Mouse (Mus musculus) lung, adult 18-20 months (tissue): ENCODE measurements at regions not wholly inside any gene's neighbourhood (a gene's known extent, or its start where the extent isn't known, plus 50 kb on each side); places are given as distances from the start of the nearest gene placed in this dataset.

Source experiments
- DNase-seq, 2 experiments: peaks; one replicate each; pipeline ENCODE4 v3.0.0; 2022; ENCODE audit warnings: mixed read lengths in 2 of 2

GRCm38 (mm10) chrX:142554161-142554560 lies 127.0 kb upstream of the Tmem164 start:
- no peak for DNase-seq

- DNase-seq = no peak
Measured at GRCm38 (mm10) chrX:142557496-142557895, 123.7 kb upstream of the Tmem164 start.

DNA sequence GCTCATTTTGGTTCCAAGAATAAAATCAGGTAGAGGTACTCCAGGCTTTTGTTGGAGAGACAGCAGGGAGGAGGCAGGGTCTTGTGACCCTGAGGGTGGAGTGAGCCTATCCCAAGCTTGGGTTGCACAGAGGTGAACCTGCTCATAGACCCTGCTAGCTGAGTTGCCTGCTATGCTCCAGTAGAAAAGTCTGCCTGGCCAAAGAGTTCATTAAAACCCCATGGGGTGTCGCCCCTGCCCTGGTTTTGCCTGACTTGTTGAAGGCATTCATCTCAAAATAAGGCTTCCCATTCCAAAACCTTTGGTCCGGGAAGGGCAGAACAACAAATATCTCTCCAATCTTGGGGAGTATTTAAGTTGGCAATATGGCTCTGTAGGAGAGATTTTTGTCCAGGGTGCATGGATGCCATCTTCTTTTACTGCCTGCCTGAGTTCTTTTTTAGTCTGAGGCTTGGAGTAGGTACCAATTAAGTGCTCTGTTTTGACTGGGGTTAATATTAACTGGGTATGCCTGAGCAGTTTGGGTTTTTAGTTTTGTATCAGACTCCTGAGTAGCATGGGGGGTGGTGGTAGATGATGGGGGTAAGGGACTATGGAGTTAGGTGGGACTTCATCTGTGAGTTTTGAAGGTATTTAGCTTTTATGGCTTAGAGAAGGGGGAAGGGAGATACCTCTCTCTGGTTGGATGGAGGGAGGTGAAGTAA lies 120.8 kb upstream of the Tmem164 start:
- DNase-seq = no peak

GRCm38 (mm10) chrX:142561788-142562187 lies 119.4 kb upstream of the Tmem164 start:
- no peak for DNase-seq

- DNase-seq = no peak
Measured at GRCm38 (mm10) chrX:142564186-142564585, 117.0 kb upstream of the Tmem164 start.

DNA sequence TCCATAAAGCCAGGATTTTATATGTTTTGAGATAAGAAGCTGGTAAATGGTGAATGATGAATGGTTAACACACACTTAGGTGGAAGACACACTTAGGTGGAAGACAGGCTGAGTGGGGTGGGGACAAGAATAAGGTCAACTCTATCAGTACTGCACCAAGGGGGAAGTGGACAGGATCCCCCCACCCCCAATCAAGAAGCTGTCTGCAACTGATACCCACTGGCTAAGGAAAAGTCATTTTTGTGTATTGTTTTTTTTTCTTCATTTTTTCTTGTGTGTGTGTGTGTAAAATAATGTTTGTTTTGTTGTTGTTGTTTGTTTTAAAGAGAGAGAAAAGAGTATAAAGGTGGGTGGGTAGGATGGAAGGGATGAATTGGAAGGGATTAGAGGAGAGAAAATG lies 109.4 kb upstream of the Tmem164 start:
- DNase-seq = no peak

DNA sequence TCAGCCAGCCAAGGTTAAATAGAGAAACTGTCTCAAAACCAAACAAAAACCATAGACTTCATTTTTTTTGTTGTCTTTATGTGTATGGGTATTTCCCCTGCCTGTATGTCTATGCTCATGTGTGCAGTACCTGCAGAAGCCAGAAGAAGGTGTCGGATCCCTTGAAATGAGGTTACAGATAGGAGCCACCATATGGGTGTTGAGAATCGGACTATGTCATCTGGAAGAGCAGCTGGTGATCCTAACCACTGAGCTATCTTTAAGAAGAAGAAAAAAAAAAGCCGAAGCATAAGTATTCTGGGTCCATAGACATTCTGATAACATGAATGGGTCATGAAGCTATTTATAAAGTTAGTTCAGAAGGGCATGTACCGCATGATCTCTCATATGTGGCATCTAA lies 107.2 kb upstream of the Tmem164 start:
- DNase-seq = no peak

DNA sequence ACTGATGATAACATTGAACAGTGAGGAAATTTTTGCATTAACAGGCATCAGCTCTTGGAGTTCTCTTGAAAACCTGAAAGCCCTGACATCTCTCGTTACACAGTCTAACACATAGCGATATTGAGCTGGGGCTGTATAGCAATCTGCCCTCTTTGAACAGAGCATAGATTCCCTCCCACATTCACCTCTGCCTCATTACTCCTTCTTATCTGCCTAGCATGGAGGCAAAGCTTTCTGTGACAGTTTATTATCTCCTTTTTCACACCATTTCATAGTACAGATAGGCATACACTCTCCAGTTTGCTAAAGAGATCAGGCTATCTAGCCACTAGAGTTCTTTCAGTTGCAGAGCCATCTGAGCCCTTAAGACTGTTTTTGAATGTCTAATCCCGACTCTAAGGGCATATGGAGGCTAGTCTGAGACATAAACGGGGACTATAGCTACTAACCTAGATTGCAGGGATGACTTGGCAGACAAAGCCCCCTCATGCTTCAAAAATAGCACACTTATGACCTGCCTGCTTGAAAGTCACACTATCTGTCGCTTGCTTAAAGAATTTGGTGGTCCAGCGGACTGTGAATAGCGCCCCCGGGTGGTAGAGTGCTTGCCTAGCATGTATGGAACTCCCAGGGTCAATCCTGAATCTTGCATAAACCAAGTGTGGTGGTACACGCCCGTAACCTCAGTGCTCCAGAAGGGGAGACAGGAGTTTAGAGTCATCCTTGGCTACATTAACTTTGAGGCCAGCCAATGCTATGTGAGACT lies 106.1 kb upstream of the Tmem164 start:
- no peak for DNase-seq

GRCm38 (mm10) chrX:142576127-142576526 lies 105.1 kb upstream of the Tmem164 start:
- no peak for DNase-seq

DNA sequence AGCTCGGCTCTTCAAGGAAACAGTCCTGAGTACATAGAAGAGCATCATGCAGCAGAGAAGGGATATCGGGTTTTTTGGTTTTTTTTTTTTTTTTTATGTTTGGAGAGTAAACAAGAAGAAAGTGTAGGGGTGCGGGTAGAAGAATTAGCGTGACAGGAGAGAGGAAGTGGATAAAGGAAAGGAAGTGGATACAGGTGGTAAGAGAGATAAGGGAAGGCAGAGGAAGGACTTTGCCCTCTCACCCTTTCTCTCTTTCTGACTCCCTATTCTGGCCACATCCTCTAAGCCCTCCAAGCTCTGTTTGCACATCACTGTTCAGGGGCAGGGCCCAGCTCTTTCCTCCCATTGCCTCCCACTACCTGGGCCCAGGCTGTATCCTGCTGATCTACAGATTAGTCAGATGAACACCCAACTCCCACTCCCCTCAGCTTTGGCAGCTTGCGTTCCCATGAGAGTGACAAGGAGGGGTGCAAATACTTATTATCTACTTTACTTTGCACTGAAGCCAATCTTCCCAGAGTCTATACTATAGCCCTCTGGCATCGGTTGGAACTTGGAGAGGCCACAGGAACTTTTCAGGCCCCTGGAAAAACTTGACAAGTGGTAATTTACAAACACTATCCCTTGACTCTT lies 103.6 kb upstream of the Tmem164 start:
- DNase-seq = no peak

DNA sequence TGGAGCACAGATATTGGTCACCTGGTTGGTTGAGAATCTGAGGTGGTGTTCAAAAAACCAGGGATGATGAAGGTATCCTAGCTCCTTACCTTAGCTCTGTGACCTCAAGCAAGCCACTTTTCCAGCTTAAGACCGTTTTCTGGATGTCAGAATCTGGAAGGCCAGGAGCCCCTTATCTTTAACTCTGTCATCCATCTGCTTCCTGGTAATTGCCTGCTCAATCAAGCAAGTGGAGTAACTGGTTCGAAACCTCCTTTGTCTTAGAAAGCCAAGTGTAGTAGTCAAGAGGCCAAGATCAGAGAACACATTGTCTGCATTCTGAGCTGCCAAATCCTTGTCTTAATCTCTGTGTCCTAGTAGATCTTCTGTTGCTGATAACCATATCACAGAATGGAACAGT lies 95.9 kb upstream of the Tmem164 start:
- no peak for DNase-seq

DNA sequence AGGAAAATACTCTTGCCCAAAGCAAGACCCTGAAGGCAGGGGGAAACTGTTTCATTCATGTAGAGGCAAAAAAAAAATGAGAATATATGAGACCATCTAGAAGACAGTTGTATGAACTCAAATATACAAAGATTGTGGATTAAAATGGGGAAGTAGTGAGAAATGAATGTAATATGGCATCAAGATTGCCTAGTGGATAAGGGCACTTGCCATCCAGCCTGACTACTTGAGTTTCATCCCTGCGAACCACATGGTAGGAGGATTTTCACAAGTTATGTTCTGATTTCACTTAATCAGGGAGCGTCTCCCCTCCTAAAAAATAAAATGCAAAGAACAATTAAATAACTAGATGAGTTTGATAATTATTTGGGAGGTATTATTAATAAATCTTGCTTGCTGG lies 81.8 kb upstream of the Tmem164 start:
- no peak for DNase-seq

GRCm38 (mm10) chrX:142600782-142601181 lies 80.4 kb upstream of the Tmem164 start:
- DNase-seq = no peak

GRCm38 (mm10) chrX:142605088-142605487 lies 76.1 kb upstream of the Tmem164 start:
- no peak for DNase-seq

DNA sequence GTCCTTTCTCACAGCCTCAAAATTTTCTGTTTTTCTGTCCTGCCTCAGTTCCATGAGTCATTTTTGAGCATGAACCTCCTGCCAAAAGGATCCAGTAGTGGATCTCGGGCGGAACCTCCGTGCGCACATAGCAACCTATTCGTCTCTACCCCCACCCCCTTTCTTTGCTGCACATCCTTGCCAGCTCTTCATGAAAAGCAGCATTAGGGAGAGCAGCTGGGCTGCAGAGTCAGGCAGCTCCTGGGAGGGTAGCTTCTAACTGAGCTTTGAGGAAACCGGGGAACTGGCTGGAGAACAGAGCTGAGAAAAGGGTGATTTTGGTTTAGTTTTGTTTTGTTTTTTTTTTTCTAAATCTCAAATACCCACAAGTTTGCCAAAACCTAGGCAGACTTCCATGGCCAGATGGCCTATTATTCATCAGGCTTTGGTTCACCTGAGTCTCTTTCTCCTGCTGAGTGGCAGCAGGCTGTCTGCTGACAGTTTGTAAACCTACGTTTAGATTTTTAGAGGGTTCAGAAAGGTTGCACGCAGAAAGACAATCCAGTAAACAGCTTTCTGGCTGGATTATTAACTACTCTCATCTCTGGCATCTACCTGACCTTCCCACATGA lies 74.5 kb upstream of the Tmem164 start:
- no peak for DNase-seq

DNA sequence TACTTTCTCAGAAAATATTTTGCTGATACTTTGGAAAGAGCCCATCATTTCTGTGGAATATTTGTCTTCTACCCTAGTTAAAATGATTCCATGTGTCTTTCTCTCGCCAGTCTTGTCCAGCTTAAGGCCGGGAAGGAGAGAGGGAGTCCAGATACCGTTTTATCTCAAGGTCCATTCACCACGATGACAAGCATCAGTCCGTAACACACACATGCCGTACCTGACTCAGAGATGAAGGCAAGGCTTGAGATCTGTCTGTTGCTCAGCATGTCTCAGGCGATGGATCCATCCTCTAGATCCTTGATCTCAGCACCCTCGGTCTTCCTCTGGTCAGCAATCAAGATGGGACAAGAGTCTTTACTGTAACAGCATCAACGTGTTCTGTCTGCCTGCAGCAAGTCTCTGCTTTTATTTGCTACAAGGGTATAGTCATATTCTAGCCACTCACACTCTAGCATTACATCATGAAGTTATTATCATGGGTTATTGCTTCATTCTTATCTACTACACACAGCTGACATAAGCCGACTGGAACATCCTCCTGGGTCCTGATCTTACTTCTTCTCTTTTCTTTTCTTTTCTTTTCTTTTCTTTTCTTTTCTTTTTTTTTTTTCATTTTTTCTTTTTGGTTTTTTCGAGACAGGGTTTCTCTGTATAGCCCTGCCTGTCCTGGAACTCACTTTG lies 64.9 kb upstream of the Tmem164 start:
- DNase-seq = no peak

- DNase-seq = no peak
Measured at GRCm38 (mm10) chrX:142618389-142618788, 62.8 kb upstream of the Tmem164 start.

GRCm38 (mm10) chrX:142623359-142623758 lies 57.8 kb upstream of the Tmem164 start:
- no peak for DNase-seq

DNA sequence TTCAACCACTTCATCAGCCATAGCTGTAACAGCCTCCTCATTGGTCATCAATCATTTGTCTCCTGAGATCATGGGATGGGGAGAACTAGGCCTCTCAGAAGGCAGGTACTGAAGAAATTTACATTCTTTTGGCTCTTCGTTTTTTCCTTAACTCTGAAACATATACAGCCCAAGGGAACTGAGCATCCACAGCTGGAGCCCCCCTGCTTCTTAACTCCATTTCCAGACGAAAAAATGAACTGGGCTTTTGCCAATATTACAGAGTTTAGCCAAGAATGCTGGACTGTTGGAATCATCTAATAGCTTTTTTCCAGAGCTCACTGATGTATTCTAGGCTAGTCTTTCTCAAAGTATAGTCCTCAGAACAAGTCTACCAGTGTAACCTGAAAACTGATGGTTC lies 57.3 kb upstream of the Tmem164 start:
- no peak for DNase-seq
